Mouse (Mus musculus): ENCODE measurements at regions not wholly inside any gene's neighbourhood (a gene's known extent, or its start where the extent isn't known, plus 50 kb on each side); places are given as distances from the start of the nearest gene placed in this dataset.

DNA sequence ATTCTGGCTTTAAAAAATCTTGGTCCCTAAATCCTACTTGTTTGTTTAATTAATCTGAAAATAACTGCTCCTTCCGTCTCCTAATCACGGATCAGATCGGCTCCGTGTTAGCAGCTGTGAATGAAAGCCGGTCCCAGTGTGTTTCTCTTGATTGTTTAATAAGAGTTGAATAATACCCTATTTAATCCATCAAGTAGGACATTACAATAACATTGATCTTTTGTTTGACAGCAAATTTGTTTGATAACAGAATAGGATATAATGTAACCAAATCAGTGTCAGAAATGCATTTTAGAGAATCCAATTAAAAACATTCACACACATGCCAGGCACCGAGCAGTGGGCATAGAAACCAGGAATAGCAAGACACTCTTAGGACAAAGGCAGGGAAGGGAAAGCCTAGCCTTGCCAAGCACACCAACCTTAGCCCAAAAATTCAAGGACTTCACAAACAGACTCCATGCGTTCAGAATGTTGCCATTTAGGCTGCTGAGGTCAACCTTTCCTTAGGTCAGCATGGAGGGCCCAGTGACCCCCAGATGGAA, 332.5 kb upstream of the Meis1 start:
- no peak for DNase-seq (ENCODE audit: low spot score in 2 of 2)

DNA sequence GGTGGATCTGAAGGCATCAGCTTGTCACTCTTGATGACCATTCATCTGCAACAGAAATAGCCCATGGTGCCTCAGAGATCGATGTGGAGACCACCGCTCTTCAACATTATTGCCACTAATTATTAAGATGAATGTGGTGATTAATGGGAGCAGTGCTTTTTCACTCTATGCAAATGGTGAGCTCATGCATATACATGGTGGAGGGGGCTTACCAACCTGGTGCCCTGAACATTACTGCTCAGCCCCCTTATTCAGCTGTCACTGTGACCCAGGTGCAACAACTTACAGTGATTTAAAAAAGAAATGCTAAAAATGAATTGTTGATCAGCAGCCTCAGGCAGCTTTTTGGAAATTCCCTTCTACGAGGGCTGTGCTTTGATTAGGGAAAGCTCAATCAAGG, 334.9 kb upstream of the Meis1 start:
- DNase-seq (ENCODE audit: low spot score in 2 of 2): no peak

DNA sequence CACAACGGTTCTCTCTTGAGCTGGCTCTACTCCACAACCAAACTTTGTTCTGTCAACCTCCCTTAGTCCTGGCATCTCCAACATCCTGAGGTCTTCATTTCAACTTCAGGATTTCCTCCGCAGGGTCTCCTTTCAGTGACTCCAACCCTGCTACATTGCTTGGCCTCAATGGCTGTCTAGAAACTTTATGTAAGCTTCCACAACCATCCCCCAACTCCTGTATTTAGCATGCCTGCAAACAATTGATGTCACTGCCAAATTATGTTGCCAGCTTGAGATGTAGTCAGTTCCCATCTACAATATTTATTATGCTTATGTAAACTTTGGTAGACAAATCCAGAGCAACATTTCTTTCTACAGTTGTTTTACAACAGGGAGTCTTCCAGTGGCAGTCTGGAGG, 336.4 kb upstream of the Meis1 start:
- DNase-seq (ENCODE audit: low spot score in 2 of 2): no peak

DNA sequence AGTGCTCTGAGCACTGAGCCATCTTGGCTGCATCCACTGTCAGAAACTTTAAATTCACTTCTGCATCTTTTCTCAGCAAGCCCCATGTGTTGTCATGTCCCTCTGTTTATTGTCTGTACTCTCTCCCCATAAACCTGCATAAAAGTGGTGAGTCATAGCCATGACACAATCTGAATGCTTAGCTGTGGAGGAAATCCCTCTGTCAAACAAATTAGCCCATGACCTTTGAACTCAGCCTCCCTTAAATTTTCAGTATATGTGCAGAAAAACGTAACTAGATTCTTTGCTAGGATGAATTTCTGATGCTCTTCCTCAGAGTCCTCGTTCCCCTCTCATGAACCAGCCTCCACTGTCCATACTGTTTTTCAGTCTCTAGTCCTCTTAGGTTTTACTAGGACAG, 337.4 kb upstream of the Meis1 start:
- no peak for DNase-seq (ENCODE audit: low spot score in 2 of 2)

DNA sequence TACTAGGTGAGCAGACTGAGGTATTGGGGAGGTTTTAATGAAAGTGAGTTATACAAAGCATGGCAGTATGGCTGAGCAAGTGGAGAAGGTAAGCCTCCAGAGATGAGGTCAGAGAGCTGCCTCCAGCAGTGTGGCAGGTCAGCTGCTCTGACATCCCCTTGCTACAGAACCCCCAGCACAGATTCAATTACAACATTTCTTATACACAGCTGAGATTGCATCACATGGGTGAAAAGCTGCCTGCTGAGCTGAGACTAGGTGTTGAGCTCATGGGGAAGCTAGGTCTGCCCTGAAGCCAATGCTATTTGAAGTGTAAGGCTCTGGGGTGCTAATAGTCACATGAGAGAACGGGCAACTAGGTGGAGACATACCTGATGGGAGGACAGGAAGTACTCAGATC, 350.4 kb upstream of the Meis1 start:
- DNase-seq (ENCODE audit: low spot score in 2 of 2): no peak

DNA sequence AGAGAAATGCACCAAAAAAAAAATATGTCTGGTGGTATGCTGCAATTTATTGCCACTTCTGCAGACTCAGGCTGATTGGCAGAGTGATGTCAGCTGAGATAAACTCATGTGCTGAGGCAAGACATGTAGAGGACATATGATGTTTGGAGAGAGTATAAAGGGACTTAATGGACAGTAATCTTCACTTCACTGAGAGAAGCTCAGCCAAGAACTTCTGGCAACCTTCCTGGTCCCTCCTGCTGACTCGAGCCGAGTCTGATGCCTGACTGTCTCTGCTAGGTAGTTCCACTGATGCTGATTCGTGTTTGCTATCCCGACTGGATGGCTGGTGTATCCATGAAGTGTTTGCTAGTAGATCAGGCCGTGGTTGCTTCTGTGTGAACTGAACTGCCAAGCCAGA, 354.7 kb upstream of the Meis1 start:
- DNase-seq (ENCODE audit: low spot score in 2 of 2): no peak

DNA sequence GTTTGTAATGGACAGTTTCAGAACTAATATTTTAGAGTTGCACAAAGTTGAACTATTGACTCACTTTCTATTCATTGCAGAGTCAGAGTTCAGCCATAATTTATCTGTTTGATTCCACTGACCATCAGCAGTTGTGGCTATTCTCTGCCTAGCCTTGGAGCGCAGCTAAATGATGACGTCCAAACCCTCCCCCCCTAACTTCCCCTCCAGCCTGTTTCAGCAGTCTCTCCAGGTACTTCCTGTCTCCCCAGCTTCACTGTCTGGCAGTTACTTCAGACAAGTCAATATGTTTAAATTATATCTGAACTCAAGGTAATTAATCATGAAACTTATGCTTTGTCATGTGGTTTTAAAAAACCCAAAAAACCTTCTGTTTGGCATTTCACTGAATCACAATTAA, 362.1 kb upstream of the Meis1 start:
- no peak for DNase-seq (ENCODE audit: low spot score in 2 of 2)

DNA sequence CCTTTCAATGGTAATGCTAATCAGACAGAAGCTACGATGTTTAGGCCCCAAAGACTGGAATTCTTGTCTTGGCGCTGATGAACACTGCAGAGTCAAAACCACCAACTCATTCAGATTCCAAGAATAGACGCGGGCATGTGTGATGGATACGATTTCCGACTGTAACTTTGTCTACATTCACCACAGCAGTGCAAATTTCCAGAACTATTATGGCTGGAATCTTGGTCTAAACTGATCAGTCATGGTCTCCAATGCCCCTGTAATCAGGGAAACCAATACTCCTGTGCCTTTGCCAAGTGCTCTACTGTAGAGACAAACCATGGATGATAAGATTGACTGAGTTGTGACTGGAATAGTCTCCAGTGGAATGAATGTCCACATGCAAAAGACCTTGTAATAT, 370.4 kb upstream of the Meis1 start:
- DNase-seq (ENCODE audit: low spot score in 2 of 2): no peak

DNA sequence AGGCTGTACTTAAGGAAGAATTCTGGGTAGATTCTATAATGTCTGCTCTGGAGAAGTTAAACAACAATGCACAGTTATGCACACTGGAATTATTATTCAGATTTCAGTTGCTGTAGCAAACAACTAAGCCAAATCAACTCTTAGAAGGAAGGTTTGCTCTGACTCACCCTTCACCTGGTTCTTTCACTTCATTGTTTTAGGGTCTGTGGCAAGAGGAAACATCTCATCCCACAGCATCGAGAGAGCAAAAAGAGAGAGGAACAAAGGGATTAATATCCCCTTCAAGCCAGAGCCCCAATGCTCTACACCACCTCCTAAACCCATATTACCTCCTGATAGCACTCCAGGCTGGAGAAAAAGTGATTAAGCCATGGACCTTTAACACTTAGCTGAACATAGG, 373.4 kb upstream of the Meis1 start:
- no peak for DNase-seq (ENCODE audit: low spot score in 2 of 2)

DNA sequence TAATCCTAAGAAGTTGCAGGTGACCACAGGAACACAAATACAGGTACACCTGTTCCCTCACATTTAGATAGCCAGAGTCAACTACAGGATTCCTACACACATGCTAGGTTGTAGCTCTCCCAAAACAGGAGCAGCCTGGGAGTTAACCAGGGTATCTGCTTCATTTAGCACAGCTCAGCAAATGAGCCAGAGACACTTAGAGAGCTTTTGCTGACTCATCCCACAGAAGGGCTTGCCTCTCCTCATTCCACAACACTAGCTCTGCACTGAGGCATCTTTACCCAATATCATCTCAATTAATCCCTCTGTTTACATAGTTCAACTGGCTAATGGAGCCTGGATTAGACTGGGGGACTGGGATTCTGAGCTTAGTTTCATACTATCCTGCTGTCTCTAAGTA, 375.6 kb upstream of the Meis1 start:
- no peak for DNase-seq (ENCODE audit: low spot score in 2 of 2)

DNA sequence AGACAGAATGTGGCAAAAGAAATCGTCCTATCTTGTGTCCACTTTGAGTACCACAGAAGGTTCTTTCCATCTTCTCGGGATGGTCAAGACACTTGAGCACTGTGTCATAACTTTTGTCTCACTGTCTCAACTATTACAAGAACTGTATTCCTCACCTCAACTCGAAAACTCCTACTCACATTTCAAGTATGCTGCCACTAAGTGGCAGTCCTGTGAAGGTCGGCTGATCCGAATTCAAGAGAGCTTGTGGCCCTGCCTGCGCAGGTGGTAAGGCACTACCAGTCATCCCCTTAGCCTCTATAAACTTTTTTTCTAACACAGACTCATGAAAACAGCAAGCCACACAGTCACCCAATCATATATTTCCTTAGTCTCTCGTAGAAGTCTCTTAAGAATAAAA, 381.6 kb upstream of the Meis1 start:
- no peak for DNase-seq (ENCODE audit: low spot score in 2 of 2)

DNA sequence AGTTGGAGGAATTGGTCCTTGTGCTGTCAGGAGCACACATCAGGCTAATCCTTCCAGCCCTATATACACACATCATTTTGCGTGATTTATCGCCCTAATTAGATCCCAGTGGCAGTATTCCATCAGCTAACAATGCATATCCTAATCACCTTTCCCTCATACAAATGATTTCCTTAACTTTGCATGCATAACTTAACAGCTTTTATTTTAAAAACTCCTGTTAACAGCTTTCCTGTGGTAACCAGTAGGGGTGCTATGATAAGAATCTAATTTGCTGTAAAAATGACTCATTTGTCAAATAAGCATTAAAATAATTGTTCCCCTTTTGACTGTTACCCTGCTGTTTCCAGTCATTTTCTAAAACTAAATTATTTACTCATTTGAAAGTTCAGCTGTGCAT, 401.4 kb upstream of the Meis1 start:
- DNase-seq (ENCODE audit: low spot score in 2 of 2): no peak

DNA sequence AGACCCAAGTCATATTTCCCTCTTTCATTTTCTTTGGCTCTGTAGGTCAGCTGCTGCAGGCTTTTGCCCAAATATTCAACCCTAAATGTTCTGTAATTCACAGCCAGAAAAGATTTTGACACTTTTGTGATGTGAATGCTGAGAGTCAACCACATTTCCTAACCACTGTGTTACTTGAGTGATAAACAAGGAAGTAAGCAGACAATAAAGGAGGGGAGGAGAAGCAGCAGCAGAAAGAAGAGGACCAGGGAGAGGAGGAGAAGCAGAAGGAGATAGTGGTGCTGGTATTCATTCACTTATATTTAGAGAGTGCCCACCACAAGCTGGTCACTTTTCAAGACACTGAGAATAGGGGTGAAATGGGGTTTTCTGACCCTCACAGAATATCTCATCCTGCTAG, 404.5 kb upstream of the Meis1 start:
- DNase-seq (ENCODE audit: low spot score in 2 of 2): no peak

DNA sequence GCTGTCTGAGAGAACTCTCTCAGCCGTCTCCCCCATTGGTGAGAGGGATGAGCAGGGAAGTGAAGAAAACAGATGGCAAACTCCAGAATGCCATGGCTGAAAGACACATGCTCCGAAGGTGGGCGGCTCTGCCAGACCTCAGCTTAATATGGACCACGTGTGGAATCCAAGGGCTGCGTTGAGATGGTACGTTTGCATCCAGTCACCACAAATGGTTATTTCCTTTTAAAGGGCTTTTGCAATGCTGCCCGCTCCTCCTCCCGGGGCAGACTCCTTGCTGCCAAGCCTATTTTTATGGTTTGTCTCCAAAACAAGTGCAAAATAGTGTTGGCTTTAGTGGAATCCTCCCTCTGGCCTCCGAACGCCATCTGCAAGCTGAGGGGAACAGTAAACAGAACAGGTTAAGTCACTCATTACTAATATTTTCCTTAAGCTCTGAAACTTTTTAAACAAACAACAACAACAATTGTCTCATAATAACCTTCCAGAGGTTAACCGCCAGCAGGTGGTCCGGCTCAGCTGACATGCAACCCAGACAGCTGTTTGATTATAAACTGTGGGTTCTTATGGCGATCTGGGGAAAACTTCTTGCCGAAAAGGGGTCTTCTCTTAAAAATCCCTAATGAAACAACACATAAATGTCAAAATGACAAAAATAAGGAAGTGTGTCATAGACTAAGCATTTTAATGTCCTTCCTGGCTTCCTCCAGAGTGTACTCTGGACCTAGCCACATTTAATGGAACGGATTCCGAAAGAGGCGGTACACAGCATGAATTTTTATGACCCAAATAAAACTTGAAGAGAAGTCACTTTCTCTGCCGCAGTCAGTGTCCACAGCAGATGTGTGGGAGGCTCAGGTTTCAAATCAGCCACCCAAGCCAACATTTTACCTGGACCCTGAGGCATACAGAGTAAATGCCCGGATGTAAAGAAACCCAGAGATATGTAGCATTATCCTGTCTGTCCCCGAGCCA, 405.3 kb upstream of the Meis1 start:
- peak; percentile 8 to 39 for DNase-seq (ENCODE audit: low spot score in 2 of 2)

DNA sequence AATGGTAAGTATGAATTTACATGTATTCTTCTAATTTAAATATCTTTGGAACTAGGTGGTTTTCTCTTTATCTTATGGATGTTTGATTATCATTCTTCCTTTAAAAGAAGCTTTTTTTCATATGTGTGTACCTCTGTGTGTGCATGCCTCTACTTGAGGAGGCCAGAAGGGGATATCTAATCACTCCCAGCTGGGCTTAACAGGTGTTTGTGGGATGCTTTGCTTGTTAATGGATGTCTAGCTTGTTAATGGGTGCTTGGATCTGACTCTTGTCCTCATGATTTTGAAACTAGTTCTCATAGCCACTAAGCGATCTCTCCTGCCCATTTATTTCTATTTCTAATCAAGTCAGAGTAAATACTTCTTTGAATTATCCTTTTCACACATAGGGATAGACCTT, 408.8 kb upstream of the Meis1 start:
- no peak for DNase-seq (ENCODE audit: low spot score in 2 of 2)

DNA sequence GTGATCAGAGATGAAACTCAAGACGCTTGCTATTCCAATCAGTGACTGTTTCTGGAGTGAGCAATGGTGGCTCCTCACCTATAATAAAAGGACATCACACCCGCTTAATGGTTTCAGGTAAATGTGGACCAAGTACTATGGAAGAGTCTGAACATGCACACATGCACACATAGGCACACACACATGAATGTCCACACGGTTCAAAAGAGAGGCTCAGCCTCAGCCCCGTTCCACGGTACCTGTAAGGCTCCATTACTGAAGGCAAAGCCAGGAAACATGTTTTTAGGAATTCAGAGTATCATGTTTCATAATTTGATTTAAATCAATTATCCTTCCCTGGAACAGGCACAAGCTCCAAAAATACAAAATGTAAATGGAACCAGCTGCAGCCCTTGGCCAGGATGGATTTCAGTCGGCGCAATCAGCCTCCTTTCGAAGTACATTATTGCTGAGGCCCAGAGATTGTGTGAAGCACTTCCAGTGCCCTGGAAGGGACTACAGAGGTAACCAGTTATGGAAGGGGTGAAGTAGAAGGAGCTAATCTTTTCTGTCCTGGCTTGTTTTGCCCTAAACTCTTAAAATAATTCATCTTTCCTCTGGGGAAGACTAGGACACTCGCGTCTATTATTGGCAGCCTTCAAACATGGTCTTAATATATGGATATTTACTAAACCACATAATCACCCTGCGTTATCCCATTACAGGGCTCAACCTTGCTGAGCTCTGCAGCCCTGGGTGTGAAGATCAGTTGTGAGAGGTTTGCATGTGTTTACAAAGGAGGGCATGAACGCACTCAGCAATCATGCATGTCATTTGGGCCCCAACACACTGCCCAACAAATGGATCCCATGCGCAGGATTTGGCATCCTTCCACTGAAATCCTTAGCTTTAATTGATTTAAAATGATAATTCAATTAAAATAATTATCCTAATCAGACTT, 415.2 kb upstream of the Meis1 start:
- no peak for DNase-seq (ENCODE audit: low spot score in 2 of 2)

DNA sequence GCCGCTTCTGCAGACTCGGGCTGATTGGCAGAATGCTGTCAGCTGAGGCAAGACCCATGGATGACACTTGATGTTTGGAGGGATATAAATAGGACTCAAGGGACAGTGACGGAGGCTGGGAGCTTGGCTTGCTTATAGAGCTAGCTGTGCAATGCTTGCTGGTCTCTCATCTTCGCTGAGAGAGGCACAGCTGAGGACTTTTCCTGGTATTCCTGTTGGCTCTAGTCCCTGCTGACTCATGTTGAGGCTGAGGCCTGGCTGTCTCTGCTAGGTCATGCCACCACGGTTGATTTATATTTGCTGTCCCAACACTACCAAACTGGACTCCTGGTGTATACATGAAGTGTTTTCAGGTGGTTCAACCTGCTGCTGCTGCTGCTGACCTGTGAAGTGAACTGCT, 419.6 kb upstream of the Meis1 start:
- DNase-seq (ENCODE audit: low spot score in 2 of 2): no peak

DNA sequence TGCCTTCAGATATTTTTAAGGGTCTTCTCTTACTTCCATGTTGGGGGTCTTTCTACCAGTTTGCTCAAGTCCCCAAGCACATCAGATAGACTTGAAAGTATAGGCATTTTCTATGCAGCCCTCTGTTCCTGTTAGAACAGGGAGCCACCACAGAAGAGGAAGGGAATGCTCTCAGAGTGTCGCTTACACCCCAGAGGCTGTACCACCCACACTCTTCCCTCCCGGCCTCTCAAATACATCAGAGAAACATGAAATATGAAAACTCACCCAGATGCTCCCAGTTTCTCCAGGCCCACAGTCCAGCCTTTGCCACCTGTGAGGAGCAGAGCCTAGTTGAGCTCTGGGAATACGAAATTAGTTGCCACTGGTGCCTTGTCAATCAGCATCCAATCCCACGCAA, 423.2 kb upstream of the Meis1 start:
- DNase-seq (ENCODE audit: low spot score in 2 of 2): no peak

DNA sequence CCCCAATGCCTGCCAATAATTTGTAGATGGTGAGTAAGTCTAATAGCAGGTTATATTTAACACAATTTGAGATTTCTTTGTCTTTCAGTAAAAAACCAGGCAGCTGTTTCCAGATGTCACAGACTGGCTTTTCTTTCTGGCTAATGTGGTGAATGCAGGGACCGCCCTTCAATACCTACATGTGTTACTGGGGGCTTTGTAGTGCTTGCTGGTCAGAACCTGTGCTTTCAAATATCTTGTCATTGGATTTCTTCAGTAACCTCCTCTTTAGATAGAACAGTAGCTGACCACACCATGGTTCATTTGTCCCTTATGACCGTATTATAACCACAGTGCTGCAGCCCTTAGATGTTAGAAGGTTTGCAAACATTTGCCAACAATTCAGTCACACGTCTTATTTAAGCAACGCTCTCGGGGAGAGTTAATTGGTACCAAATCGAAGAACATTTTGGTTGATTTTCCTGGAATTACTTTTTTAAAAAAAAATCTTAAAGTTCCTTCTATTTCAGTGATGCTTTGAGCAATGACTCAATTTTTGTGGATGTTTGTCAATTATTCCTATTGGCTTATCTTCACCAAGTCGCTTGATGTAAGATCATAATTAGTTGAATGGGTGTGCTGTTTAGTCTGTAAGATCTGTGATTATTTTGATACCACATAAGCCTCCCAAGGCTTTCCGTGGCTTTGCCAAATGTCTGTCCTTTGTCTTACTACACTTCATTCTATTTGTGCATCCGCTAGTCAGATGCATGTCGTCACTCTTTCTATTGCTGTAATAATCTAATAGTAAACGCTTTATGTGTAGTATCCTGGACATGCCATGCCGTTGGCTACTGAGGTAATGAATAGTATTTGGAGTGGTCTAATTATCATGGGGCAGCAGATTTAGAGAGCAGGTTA, 436.9 kb upstream of the Meis1 start:
- no peak for DNase-seq (ENCODE audit: low spot score in 2 of 2)

DNA sequence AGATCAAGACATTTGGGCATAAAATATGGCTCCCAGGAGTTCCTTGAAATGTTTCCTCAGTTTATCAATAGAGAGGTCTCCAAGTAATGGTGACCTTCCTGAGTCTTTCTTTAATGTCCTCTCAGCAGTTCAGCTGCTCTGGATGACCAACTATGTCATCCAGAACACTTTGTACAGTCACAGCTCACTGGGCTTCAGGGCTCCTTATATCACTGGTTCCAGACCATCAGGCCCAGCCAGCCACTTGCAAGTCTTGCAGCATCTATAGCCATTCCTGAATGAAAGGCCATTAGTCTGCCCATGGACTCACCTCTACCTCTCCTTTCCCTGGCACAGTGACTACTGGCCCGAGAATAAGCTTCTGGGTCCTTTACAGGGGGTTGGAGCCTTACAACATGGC, 437.8 kb upstream of the Meis1 start:
- no peak for DNase-seq (ENCODE audit: low spot score in 2 of 2)

DNA sequence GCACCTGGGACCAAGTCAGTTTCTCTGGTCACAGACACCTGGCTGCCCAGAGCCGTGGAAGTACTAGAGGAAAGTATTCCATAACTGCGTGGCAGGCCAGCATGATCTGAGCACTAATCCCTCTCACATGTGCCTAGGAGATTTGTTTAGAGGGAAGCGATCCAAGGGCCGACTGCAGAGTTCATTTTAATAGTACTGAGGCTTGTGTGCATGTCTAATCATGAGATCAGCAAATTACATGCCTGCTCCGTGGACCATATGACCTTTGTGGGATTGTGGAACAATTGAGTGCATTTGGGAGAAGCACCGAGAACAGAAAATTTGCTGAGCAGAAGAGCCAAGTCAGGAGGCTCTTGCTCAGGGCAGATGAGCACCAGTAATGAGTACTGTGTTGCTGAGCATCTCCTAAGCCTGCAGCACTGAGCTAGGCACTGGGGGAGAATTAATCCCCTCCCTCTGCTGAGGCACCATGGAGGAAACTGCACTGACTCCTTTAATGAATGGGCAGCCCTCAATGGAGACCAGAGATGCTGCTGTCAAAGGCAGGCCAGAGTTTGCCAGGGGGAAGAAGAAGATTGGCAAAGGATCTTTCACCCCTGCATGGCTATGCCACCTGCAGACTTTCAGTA, 445.1 kb upstream of the Meis1 start:
- DNase-seq (ENCODE audit: low spot score in 2 of 2): no peak
